Mouse (Mus musculus) forebrain, embryonic 10.5 days (tissue): Measurements from ENCODE around the gene Rplp1. TPM values are rescaled to one million over a fixed set of nuclear protein-coding genes. Genes with fewer than 3 reads are reported as not detected.

ENCODE experiments used
- DNase-seq: peaks from one replicate; pipeline ENCODE4 v3.0.0-alpha.2; 2017; ENCODE audit warnings: low spot score; ENCODE audit errors: extremely low spot score
- H3K27ac ChIP-seq: fragments of 300-500 bp; sonication (generic); 2 replicates; pipeline ENCODE4 v1.5.1; 2016; ENCODE audit warnings: mild to moderate bottlenecking
- H3K27me3 ChIP-seq: fragments of 300-500 bp; sonication (generic); 2 replicates; pipeline ENCODE4 v1.6.1; 2016; ENCODE audit warnings: mild to moderate bottlenecking; ENCODE audit not compliant: poor library complexity, severe bottlenecking
- H3K36me3 ChIP-seq: fragments of 300-500 bp; sonication (generic); replicated peaks from 2 replicates; pipeline ENCODE4 v1.6.1; 2016; ENCODE audit warnings: mild to moderate bottlenecking, moderate library complexity
- H3K4me1 ChIP-seq: fragments of 300-500 bp; sonication (generic); 2 replicates; pipeline ENCODE4 v1.6.1; 2016
- H3K4me3 ChIP-seq: fragments of 300-500 bp; sonication (generic); 2 replicates; pipeline ENCODE4 v1.5.1; 2016; ENCODE audit warnings: mild to moderate bottlenecking, moderate library complexity
- H3K9me3 ChIP-seq: fragments of 300-500 bp; sonication (generic); 2 replicates; pipeline ENCODE4 v1.6.1; 2016; ENCODE audit warnings: mild to moderate bottlenecking, moderate library complexity
- WGBS: fragments of 180-500 bp; shearing (Covaris S2); methylation state at CpG from one replicate; pipeline ENCODE4 v1.1.7; 2016; 5-methylcytosine and 5-hydroxymethylcytosine counted together
- polyA plus RNA-seq: library from polyadenylated mRNA; unstranded; fragments of >200 nt; fragmentation: Nextera tagmentation; extraction: Ambion mirVana; gene quantifications from 2 replicates; pipeline ENCODE4 v1.2.1, GENCODE M21; 2016

The Rplp1 gene
- polyA plus RNA-seq, 1 experiment from 2014 or later, result 1,247 TPM

GRCm38 (mm10) chr9:61885964-61886363 lies 28.4 kb downstream of the Rplp1 start:
- H3K4me1 ChIP-seq, result peaks cover 36% of the 10 kb centered on the region
- H3K9me3 ChIP-seq, result no peaks in the 10 kb centered on the region
- DNase-seq, result no peak
- H3K27me3 ChIP-seq, result no peaks in the 10 kb centered on the region
- H3K4me3 ChIP-seq, result no peak overlapping the region
- no peak overlapping the region for H3K27ac ChIP-seq
- 91% methylated on average over 7 of the region's 7 CpGs for WGBS
- H3K36me3 ChIP-seq, result no peaks in the 10 kb centered on the region

DNA sequence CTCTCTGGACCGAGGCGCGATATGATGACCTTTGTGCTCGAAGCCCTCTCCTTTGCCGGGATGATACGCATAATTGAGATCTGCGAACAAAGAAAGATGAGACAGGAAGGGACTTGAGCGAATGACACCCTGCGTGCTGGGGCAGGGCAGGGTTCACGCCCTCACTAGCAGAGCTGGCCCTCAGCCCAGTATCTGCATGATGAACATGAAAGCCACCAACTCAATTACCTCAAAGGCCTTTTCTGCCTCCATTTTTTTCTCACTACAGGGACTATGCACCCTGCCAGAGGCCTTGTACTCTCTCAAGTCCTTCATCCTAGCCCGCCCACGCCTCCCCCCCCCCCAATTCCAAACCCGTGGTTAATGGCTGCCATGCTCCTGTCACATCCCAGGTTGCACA lies 29.4 kb downstream of the Rplp1 start:
- H3K9me3 ChIP-seq, result no peaks in the 10 kb centered on the region
- H3K27ac ChIP-seq, result 0 out of 2 replicates have a peak overlapping the region, but pooled peaks have one; percentile 35
- no peak overlapping the region for H3K4me3 ChIP-seq
- no peaks in the 10 kb centered on the region for H3K36me3 ChIP-seq
- H3K4me1 ChIP-seq, result peaks cover 33% of the 10 kb centered on the region
- H3K27me3 ChIP-seq, result no peaks in the 10 kb centered on the region
- no peak for DNase-seq
- 82% methylated on average over 13 of the region's 13 CpGs for WGBS

GRCm38 (mm10) chr9:61884375-61884774 lies 30.0 kb downstream of the Rplp1 start:
- no peak overlapping the region for H3K4me3 ChIP-seq
- H3K4me1 ChIP-seq, result peaks cover 28% of the 10 kb centered on the region
- WGBS, result 90% methylated on average over 7 of the region's 7 CpGs
- H3K27ac ChIP-seq, result peak overlapping the region; percentile 48; the same call in 1 of the 2 replicates
- H3K27me3 ChIP-seq, result no peaks in the 10 kb centered on the region
- H3K9me3 ChIP-seq, result no peaks in the 10 kb centered on the region
- no peaks in the 10 kb centered on the region for H3K36me3 ChIP-seq
- no peak for DNase-seq

- Histone ChIP-seq H3K27ac (no peak overlapping the region), H3K4me1 (peaks cover 44% of the 10 kb centered on the region), H3K4me3 (no peak overlapping the region), H3K9me3 (no peaks in the 10 kb centered on the region), H3K27me3 (peaks cover 19% of the 10 kb centered on the region), H3K36me3 (no peaks in the 10 kb centered on the region)
- DNase-seq, result no peak
- 84% methylated on average over 3 of the region's 3 CpGs for WGBS
Observed at GRCm38 (mm10) chr9:61882179-61882578, 32.2 kb downstream of the Rplp1 start.

- no peak overlapping the region for H3K4me3 ChIP-seq
- peak; percentile 79 for DNase-seq
- H3K36me3 ChIP-seq, result no peaks in the 10 kb centered on the region
- H3K27me3 ChIP-seq, result peaks cover 50% of the 10 kb centered on the region
- peak overlapping the region; percentile 71 for H3K27ac ChIP-seq
- WGBS, result 36% methylated on average over 2 of the region's 2 CpGs
- H3K4me1 ChIP-seq, result peaks cover 56% of the 10 kb centered on the region
- H3K9me3 ChIP-seq, result no peaks in the 10 kb centered on the region
Observed at GRCm38 (mm10) chr9:61878889-61879288, 35.5 kb downstream of the Rplp1 start.

DNA sequence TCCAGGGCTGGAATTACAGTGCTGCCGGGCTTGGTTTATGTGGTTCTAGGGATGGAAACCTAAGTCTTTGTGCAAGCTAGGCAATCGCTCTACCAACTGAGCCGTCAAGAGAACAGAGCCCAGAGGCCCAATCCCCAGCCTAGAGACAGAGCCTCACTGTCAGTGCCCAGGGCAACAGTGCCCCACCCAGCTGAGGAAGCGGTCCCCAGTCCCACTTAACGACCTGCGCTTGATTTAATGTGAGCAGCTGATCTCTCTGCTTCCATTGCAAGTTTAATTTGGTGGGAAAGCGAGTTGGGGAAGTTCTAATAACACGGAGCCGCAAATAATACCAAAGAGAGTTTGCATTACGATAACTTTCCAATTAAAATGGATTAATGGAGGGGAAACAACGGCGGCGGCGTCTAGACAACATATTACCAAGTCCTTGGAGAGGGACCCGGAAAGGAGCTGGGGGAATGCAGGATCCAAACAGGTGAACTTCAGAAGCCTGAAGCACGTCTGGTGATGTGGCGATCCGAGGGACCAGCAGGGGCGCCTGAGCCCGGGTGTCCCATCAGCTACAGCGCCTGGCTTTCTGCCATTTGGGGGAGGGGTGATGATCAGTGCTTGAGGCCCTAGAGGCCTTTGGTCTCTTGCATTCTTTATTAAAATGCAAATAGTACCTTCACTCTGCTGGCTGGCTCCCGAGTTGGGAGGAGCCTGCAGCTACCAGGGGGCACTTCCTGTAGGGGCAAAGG lies 36.8 kb downstream of the Rplp1 start:
- Histone ChIP-seq H3K9me3 (no peaks in the 10 kb centered on the region), H3K27me3 (peaks cover 54% of the 10 kb centered on the region), H3K4me1 (peaks cover 68% of the 10 kb centered on the region), H3K36me3 (no peaks in the 10 kb centered on the region), H3K27ac (peak overlapping the region; percentile 71), H3K4me3 (peak overlapping the region; percentile 22; the same call in 1 of the 2 replicates)
- DNase-seq, result no peak
- whole genome bisulfite sequencing, result 17% methylated on average over 22 of the region's 22 CpGs

- peaks cover 68% of the 10 kb centered on the region for H3K4me1 ChIP-seq
- WGBS, result 62% methylated on average over 8 of the region's 8 CpGs
- H3K36me3 ChIP-seq, result no peaks in the 10 kb centered on the region
- peaks cover 59% of the 10 kb centered on the region for H3K27me3 ChIP-seq
- H3K27ac ChIP-seq, result peak overlapping the region; percentile 87
- DNase-seq, result no peak
- peaks cover 14% of the 10 kb centered on the region; the same call in 1 of the 2 replicates for H3K9me3 ChIP-seq
- 0 out of 2 replicates have a peak overlapping the region, but pooled peaks have one; percentile 4 for H3K4me3 ChIP-seq
Observed at GRCm38 (mm10) chr9:61873325-61873724, 41.0 kb downstream of the Rplp1 start.

- WGBS, result 33% methylated on average over 8 of the region's 8 CpGs
Observed at GRCm38 (mm10) chr9:61872246-61872941, 41.9 kb downstream of the Rplp1 start.

DNA sequence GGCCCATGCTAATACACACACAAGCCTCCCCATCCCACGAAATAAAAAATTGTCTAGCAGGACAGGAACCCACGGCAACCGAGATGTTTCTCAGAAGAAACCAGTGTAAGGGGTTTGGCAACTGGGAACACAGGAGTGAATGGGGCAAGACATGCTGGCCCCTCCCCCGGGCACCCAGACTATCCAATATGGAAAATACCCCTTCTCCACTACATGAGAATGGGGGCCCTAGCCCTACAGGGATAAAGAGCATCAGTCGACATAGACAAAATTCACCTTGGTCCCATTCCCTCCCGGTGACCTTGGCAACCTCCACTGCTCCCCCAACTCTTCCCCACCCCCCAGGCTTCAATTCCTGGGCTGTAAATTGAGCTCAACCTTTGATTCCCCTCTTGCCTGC lies 42.5 kb downstream of the Rplp1 start:
- peaks cover 57% of the 10 kb centered on the region for H3K4me1 ChIP-seq
- H3K27me3 ChIP-seq, result peaks cover 55% of the 10 kb centered on the region
- 63% methylated on average over 6 of the region's 6 CpGs for WGBS
- no peaks in the 10 kb centered on the region for H3K36me3 ChIP-seq
- peak overlapping the region; percentile 18; the same call in 1 of the 2 replicates for H3K4me3 ChIP-seq
- no peak for DNase-seq
- H3K9me3 ChIP-seq, result peaks cover 14% of the 10 kb centered on the region; the same call in 1 of the 2 replicates
- peak overlapping the region; percentile 87 for H3K27ac ChIP-seq

More at GRCm38 (mm10) chr9:61872246-61872941, 41.9 kb downstream of the Rplp1 start:
- peaks cover 14% of the 10 kb centered on the region; the same call in 1 of the 2 replicates for H3K9me3 ChIP-seq
- H3K4me3 ChIP-seq, result peak overlapping the region; percentile 18; the same call in 1 of the 2 replicates
- peaks cover 59% of the 10 kb centered on the region for H3K27me3 ChIP-seq
- peaks cover 61% of the 10 kb centered on the region for H3K4me1 ChIP-seq
- H3K36me3 ChIP-seq, result no peaks in the 10 kb centered on the region
- DNase-seq, result peak; percentile 70
- H3K27ac ChIP-seq, result peak overlapping the region; percentile 87

DNA sequence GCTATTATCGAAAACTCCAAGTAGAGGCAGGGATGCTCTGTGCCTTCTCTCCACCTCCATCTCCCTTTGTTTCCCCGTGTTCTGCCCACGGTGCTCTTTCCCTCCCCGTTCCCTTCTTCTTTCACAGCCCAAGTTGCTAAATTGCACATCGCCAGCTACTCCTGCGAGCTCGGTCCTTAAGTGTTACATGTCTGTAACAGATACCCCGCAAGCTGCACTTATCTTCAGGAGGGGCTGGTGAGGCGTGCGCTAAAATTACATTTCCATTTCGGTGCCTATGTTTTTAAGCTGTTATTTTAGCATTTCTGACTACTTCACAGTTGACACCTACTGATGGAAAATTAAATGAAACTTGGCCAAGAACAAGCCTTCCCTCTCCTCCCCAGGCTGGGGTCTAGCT lies 46.7 kb downstream of the Rplp1 start:
- peaks cover 24% of the 10 kb centered on the region for H3K27me3 ChIP-seq
- DNase-seq, result no peak
- H3K9me3 ChIP-seq, result peaks cover 17% of the 10 kb centered on the region; the same call in 1 of the 2 replicates
- H3K4me1 ChIP-seq, result peaks cover 37% of the 10 kb centered on the region
- peak overlapping the region; percentile 37 for H3K27ac ChIP-seq
- 85% methylated on average over 11 of the region's 11 CpGs for WGBS
- no peaks in the 10 kb centered on the region for H3K36me3 ChIP-seq
- H3K4me3 ChIP-seq, result no peak overlapping the region
